In the genomic region with DNA sequence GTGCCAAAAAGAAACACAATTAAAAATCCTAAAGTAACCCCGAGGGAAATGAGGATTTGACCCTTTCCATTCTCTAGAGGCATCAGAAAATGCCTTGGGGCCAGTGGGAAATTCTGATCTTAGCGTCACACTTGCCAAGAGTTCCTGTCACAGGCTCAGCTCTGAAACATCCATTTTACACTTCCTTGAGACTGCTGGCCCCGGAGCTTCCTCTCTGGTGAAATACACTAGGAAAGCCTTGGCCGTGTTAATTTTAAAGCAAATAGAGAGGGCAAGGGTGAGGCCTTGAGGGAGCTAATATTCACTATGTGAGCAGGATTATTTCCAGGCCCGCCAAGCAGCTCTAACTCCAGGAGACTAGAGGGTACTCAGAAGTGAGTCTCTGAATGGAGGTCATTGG, we compare ENCODE assay signal across 17 mouse cellular contexts. TPM values are rescaled to one million over a fixed set of nuclear protein-coding genes. Genes with fewer than 3 reads are reported as not detected.
DNase-seq lines count a peak whose midpoint lies in the region; ATAC-seq and TF ChIP-seq lines count a peak whose summit lies in the region.
"Had no signal": no experiment of that assay in that cellular context is flagged by ENCODE, and none has a peak within 500 bp of the region (broad histone marks: within the 10 kb centered on the region; RNA-seq: fewer than 3 reads in every experiment).

No protein-coding gene starts in this region.

- DNase-seq in adrenal gland, postnatal 10 days, result peak; percentile 30
- no peak for DNase-seq in adrenal gland, adult 18-20 months (ENCODE audit: low spot score in 2 of 2)
- DNase-seq in lung, postnatal 10 days, result peak; percentile 21
- DNase-seq in lung, adult 2 months, result no peak
- DNase-seq in mesoderm, embryonic 11.5 days (ENCODE audit: low read depth, low spot score), result peak; percentile 20
- DNase-seq in layer of hippocampus, adult 18-20 months (ENCODE audit: low spot score in 2 of 2), result no peak
- DNase-seq in spleen, postnatal 36 days (ENCODE audit: low spot score in 2 of 2), result no peak
- DNase-seq: cerebellum, adult 11 months; thymus, adult 2 months had no signal

- H3K27ac ChIP-seq in kidney, embryonic 16.5 days (ENCODE audit: low read length), result no peak overlapping the region
- H3K27ac ChIP-seq: embryonic facial prominence, embryonic 12.5 days; hindbrain, embryonic 15.5 days; liver, embryonic 12.5 days had no signal

- peaks cover 11% of the 10 kb centered on the region; the same call in 1 of the 2 replicates for H3K36me3 ChIP-seq in kidney, embryonic 16.5 days (ENCODE audit: insufficient read depth, low read length)
- H3K36me3 ChIP-seq: embryonic facial prominence, embryonic 12.5 days; G1E; liver, embryonic 12.5 days had no signal

- H3K9me3 ChIP-seq in kidney, embryonic 16.5 days (ENCODE audit: low read length), result no peaks in the 10 kb centered on the region
- H3K9me3 ChIP-seq: embryonic facial prominence, embryonic 12.5 days; hindbrain, embryonic 15.5 days; liver, embryonic 12.5 days had no signal

- no peaks in the 10 kb centered on the region for H3K27me3 ChIP-seq in kidney, embryonic 16.5 days (ENCODE audit: insufficient read depth, low read length)
- H3K27me3 ChIP-seq: embryonic facial prominence, embryonic 12.5 days; hindbrain, embryonic 15.5 days; liver, embryonic 12.5 days had no signal

- H3K4me2 ChIP-seq in kidney, embryonic 16.5 days (replicated peaks; ENCODE audit: low read depth, low read length), result no peak overlapping the region
- H3K4me2 ChIP-seq: embryonic facial prominence, embryonic 12.5 days; hindbrain, embryonic 15.5 days; liver, embryonic 12.5 days had no signal

- H3K9ac ChIP-seq in kidney, embryonic 16.5 days (replicated peaks; ENCODE audit: low read length), result no peak overlapping the region
- H3K9ac ChIP-seq: embryonic facial prominence, embryonic 12.5 days; hindbrain, embryonic 15.5 days; liver, embryonic 12.5 days had no signal

- 26% methylated on average over 5 of the region's 5 CpGs for WGBS in lung, adult 2 months
- 39% methylated on average over 5 of the region's 5 CpGs for WGBS in kidney, embryonic 16.5 days

- H3K4me1 ChIP-seq in lung, adult 2 months (ENCODE audit: control insufficient read depth, insufficient read depth, low read length), result no peaks in the 10 kb centered on the region
- 0 out of 2 replicates have a peak, but pooled peaks cover 5% of the 10 kb centered on the region for H3K4me1 ChIP-seq in kidney, embryonic 16.5 days (ENCODE audit: insufficient read depth, low read length)
- H3K4me1 ChIP-seq: hindbrain, embryonic 15.5 days; liver, embryonic 12.5 days had no signal

- peak; percentile 61; the same call in 1 of the 2 replicates for ATAC-seq in kidney, embryonic 16.5 days (ENCODE audit: low FRiP score, low TSS enrichment)
- ATAC-seq: liver, embryonic 12.5 days; midbrain, embryonic 16.5 days had no signal

- no peak overlapping the region for H3K4me3 ChIP-seq in lung, adult 2 months (replicated peaks; ENCODE audit: extremely low read depth, low read depth, low read length)
- no peak overlapping the region for H3K4me3 ChIP-seq in kidney, embryonic 16.5 days (ENCODE audit: low read length)
- H3K4me3 ChIP-seq: embryonic facial prominence, embryonic 12.5 days; hindbrain, embryonic 15.5 days; liver, embryonic 12.5 days had no signal

- TF ChIP-seq CTCF in lung, adult 2 months (IDR thresholded peaks at IDR 0.05; ENCODE audit: insufficient read depth, low read length), result no peak

- TF ChIP-seq POLR2A in lung, adult 2 months (IDR thresholded peaks at IDR 0.05; ENCODE audit: borderline replicate concordance, extremely low read depth, low read depth, low read length), result no peak

RNA-seq across cellular contexts. Expression of gene Gm11096, which starts 8.4 kb away (rescaled TPM):
- not detected for total RNA-seq in adrenal gland, postnatal 10 days (2021)
- not detected for total RNA-seq in adrenal gland, adult 18-20 months (2021)
- not detected in 2 replicates for polyA plus RNA-seq in lung, adult 2 months (2012; rRNA removed)
- polyA plus RNA-seq in kidney, embryonic 16.5 days (2015; fragmentation: Nextera tagmentation; extraction: Ambion mirVana), result not detected in 2 replicates
- not detected for total RNA-seq in layer of hippocampus, adult 18-20 months (2021)
- total RNA-seq: G1E; layer of hippocampus, postnatal 10 days had no signal
- polyA plus RNA-seq: embryonic facial prominence, embryonic 12.5 days; G1E; hindbrain, embryonic 15.5 days; liver, embryonic 12.5 days; midbrain, embryonic 16.5 days; small intestine, adult 2 months; thymus, adult 2 months had no signal

Comparison
In these comparisons a context has a peak if more than half of its experiments do, and no peak if none do; other contexts are left out.
1. DNase-seq: peak in adrenal gland, postnatal 10 days (single experiment), lung, postnatal 10 days (single experiment) and mesoderm, embryonic 11.5 days (single experiment); none in adrenal gland, adult 18-20 months (0 of 2), lung, adult 2 months (single experiment), layer of hippocampus, adult 18-20 months (0 of 2) and spleen, postnatal 36 days (0 of 2).